Mouse (Mus musculus) hindbrain, embryonic 10.5 days (tissue): ENCODE measurements around the gene Gm49369. TPM values are rescaled to one million over a fixed set of nuclear protein-coding genes. Genes with fewer than 3 reads are reported as not detected.
"Not testable (repeated sequence)": the region's sequence is repeated elsewhere in the genome, so short reads cannot be mapped to it uniquely, and the experiment has no call there.

ENCODE experiments used
- DNase-seq: peaks from one replicate; pipeline ENCODE4 v3.0.0-alpha.2; 2017; ENCODE audit warnings: low spot score
- H3K27ac ChIP-seq: fragments of 300-500 bp; sonication (generic); 2 replicates; pipeline ENCODE4 v1.5.1; 2016; ENCODE audit warnings: mild to moderate bottlenecking, moderate library complexity
- H3K27me3 ChIP-seq: fragments of 300-500 bp; sonication (generic); 2 replicates; pipeline ENCODE4 v1.6.1; 2016; ENCODE audit warnings: mild to moderate bottlenecking; ENCODE audit not compliant: poor library complexity, insufficient read depth, severe bottlenecking
- H3K36me3 ChIP-seq: fragments of 300-500 bp; sonication (generic); 2 replicates; pipeline ENCODE4 v1.6.1; 2016; ENCODE audit warnings: mild to moderate bottlenecking, moderate library complexity
- H3K4me1 ChIP-seq: fragments of 300-500 bp; sonication (generic); replicated peaks from 2 replicates; pipeline ENCODE4 v1.6.1; 2016; ENCODE audit warnings: mild to moderate bottlenecking
- H3K4me3 ChIP-seq: fragments of 300-500 bp; sonication (generic); 2 replicates; pipeline ENCODE4 v1.5.1; 2016; ENCODE audit warnings: mild to moderate bottlenecking, moderate library complexity
- H3K9me3 ChIP-seq: fragments of 300-500 bp; sonication (generic); 2 replicates; pipeline ENCODE4 v1.6.1; 2016; ENCODE audit warnings: mild to moderate bottlenecking, moderate library complexity
- WGBS: fragments of 180-500 bp; shearing (Covaris S2); methylation state at CpG from one replicate; pipeline ENCODE4 v1.1.7; 2016; 5-methylcytosine and 5-hydroxymethylcytosine counted together
- polyA plus RNA-seq: library from polyadenylated mRNA; unstranded; fragments of >200 nt; fragmentation: Nextera tagmentation; extraction: Ambion mirVana; gene quantifications from 2 replicates; pipeline ENCODE4 v1.2.1, GENCODE M21; 2016

Gene Gm49369
- polyA plus RNA-seq, 1 experiment from 2014 or later, result 1.5 TPM

GRCm38 (mm10) chr7:142357566-142357965, 24.9 kb downstream of the Gm49369 start:
- Histone ChIP-seq H3K4me3 (no peak overlapping the region), H3K27me3 (no peaks in the 10 kb centered on the region), H3K9me3 (no peaks in the 10 kb centered on the region), H3K27ac (no peak overlapping the region), H3K36me3 (no peaks in the 10 kb centered on the region), H3K4me1 (peaks cover 18% of the 10 kb centered on the region)
- DNase-seq, result no peak
- WGBS, result 86% methylated on average over 3 of the region's 3 CpGs

GRCm38 (mm10) chr7:142354661-142355233, 27.7 kb downstream of the Gm49369 start:
- DNase-seq, result no peak
- Histone ChIP-seq H3K9me3 (no peaks in the 10 kb centered on the region), H3K27ac (no peak overlapping the region), H3K36me3 (no peaks in the 10 kb centered on the region), H3K4me3 (no peak overlapping the region), H3K4me1 (peaks cover 18% of the 10 kb centered on the region), H3K27me3 (no peaks in the 10 kb centered on the region)
- 75% methylated on average over 8 of the region's 8 CpGs for WGBS

GRCm38 (mm10) chr7:142353854-142354253, 28.6 kb downstream of the Gm49369 start:
- Histone ChIP-seq H3K9me3 (no peaks in the 10 kb centered on the region), H3K27me3 (no peaks in the 10 kb centered on the region), H3K4me3 (no peak overlapping the region), H3K27ac (no peak overlapping the region), H3K4me1 (peaks cover 18% of the 10 kb centered on the region), H3K36me3 (no peaks in the 10 kb centered on the region)
- WGBS, result 78% methylated on average over 5 of the region's 5 CpGs
- DNase-seq, result no peak

- Histone ChIP-seq H3K27me3 (no peaks in the 10 kb centered on the region), H3K4me3 (no peak overlapping the region), H3K36me3 (no peaks in the 10 kb centered on the region), H3K4me1 (peaks cover 16% of the 10 kb centered on the region; the same call in 1 of the 2 replicates), H3K9me3 (no peaks in the 10 kb centered on the region), H3K27ac (no peak overlapping the region)
- DNase-seq, result no peak
- whole genome bisulfite sequencing, result 82% methylated on average over 5 of the region's 5 CpGs
Measured at GRCm38 (mm10) chr7:142351569-142351968, 30.9 kb downstream of the Gm49369 start.

GRCm38 (mm10) chr7:142349308-142349961, 33.0 kb downstream of the Gm49369 start:
- Histone ChIP-seq H3K4me3 (no peak overlapping the region), H3K27ac (peak overlapping the region; percentile 30; the same call in 1 of the 2 replicates), H3K27me3 (no peaks in the 10 kb centered on the region), H3K4me1 (peaks cover 6% of the 10 kb centered on the region; the same call in 1 of the 2 replicates), H3K9me3 (no peaks in the 10 kb centered on the region), H3K36me3 (no peaks in the 10 kb centered on the region)
- 33% methylated on average over 9 of the region's 9 CpGs for WGBS
- no peak for DNase-seq

GRCm38 (mm10) chr7:142347542-142347941, 34.9 kb downstream of the Gm49369 start:
- 80% methylated on average over 4 of the region's 4 CpGs for WGBS
- H3K36me3 ChIP-seq, result no peaks in the 10 kb centered on the region

GRCm38 (mm10) chr7:142342247-142342640, 40.2 kb downstream of the Gm49369 start:
- no peak for DNase-seq
- Histone ChIP-seq H3K27me3 (no peaks in the 10 kb centered on the region; the same call in 1 of the 2 replicates), H3K4me3 (no peak overlapping the region), H3K9me3 (no peaks in the 10 kb centered on the region), H3K4me1 (0 out of 2 replicates have a peak, but pooled peaks cover 6% of the 10 kb centered on the region), H3K27ac (no peak overlapping the region), H3K36me3 (no peaks in the 10 kb centered on the region)
- 79% methylated on average over 3 of the region's 3 CpGs for WGBS

More at GRCm38 (mm10) chr7:142347542-142347941, 34.9 kb downstream of the Gm49369 start:
- no peak for DNase-seq
- peaks cover 6% of the 10 kb centered on the region; the same call in 1 of the 2 replicates for H3K4me1 ChIP-seq
- no peak overlapping the region for H3K4me3 ChIP-seq
- H3K9me3 ChIP-seq, result no peaks in the 10 kb centered on the region
- no peaks in the 10 kb centered on the region for H3K27me3 ChIP-seq
- no peak overlapping the region for H3K27ac ChIP-seq

- 81% methylated on average over 10 of the region's 10 CpGs for WGBS
- no peak for DNase-seq
- H3K4me3 ChIP-seq, result no peak overlapping the region
- H3K36me3 ChIP-seq, result no peaks in the 10 kb centered on the region
- peak overlapping the region; percentile 29; the same call in 1 of the 2 replicates for H3K27ac ChIP-seq
- no peaks in the 10 kb centered on the region for H3K9me3 ChIP-seq
- H3K4me1 ChIP-seq, result 0 out of 2 replicates have a peak, but pooled peaks cover 6% of the 10 kb centered on the region
- H3K27me3 ChIP-seq, result no peaks in the 10 kb centered on the region; the same call in 1 of the 2 replicates
Measured at GRCm38 (mm10) chr7:142341564-142342246, 40.8 kb downstream of the Gm49369 start.

GRCm38 (mm10) chr7:142340269-142340970, 42.0 kb downstream of the Gm49369 start:
- Histone ChIP-seq H3K4me1 (0 out of 2 replicates have a peak, but pooled peaks cover 6% of the 10 kb centered on the region), H3K9me3 (no peaks in the 10 kb centered on the region), H3K4me3 (no peak overlapping the region), H3K27me3 (no peaks in the 10 kb centered on the region; the same call in 1 of the 2 replicates), H3K27ac (0 out of 2 replicates have a peak overlapping the region, but pooled peaks have one; percentile 42), H3K36me3 (no peaks in the 10 kb centered on the region)
- DNase-seq, result no peak
- 61% methylated on average over 10 of the region's 10 CpGs for WGBS

- WGBS, result 84% methylated on average over 8 of the region's 8 CpGs
- Histone ChIP-seq H3K4me1 (peaks cover 10% of the 10 kb centered on the region; the same call in 1 of the 2 replicates), H3K36me3 (no peaks in the 10 kb centered on the region), H3K9me3 (no peaks in the 10 kb centered on the region), H3K27ac (peak overlapping the region; percentile 77), H3K27me3 (no peaks in the 10 kb centered on the region; the same call in 1 of the 2 replicates), H3K4me3 (no peak overlapping the region)
- DNase-seq, result no peak
Measured at GRCm38 (mm10) chr7:142335151-142335550, 47.3 kb downstream of the Gm49369 start.

- Histone ChIP-seq H3K9me3 (no peaks in the 10 kb centered on the region), H3K27me3 (no peaks in the 10 kb centered on the region), H3K4me3 (no peak overlapping the region), H3K36me3 (no peaks in the 10 kb centered on the region), H3K27ac (peak overlapping the region; percentile 77), H3K4me1 (peaks cover 17% of the 10 kb centered on the region)
- peak; percentile 91 for DNase-seq
- WGBS, result 0% methylated on average over 3 of the region's 3 CpGs
Measured at GRCm38 (mm10) chr7:142334246-142334645, 48.2 kb downstream of the Gm49369 start.

- not testable (repeated sequence) for H3K4me3 ChIP-seq, H3K27ac ChIP-seq
- 76% methylated on average over 6 of the region's 9 CpGs for WGBS
Measured at GRCm38 (mm10) chr7:142332741-142333140, 49.7 kb downstream of the Gm49369 start.

More at GRCm38 (mm10) chr7:142332741-142333140, 49.7 kb downstream of the Gm49369 start:
- H3K9me3 ChIP-seq, H3K36me3 ChIP-seq, H3K27me3 ChIP-seq, DNase-seq: not testable (repeated sequence)
- peaks cover 29% of the 10 kb centered on the region for H3K4me1 ChIP-seq
